Mouse (Mus musculus) urinary bladder, postnatal 0 days (tissue): ENCODE data around the gene Vmn2r105. TPM values are rescaled to one million over a fixed set of nuclear protein-coding genes. Genes with fewer than 3 reads are reported as not detected.

Experiments
- polyA plus RNA-seq: library from polyadenylated mRNA; unstranded; fragments of >200 nt; fragmentation: Nextera tagmentation; extraction: Ambion mirVana; gene quantifications from 2 replicates; pipeline ENCODE4 v1.2.1, GENCODE M21; 2015

Gene Vmn2r105
- not detected in 2 replicates for polyA plus RNA-seq

GRCm38 (mm10) chr17:20234952-20235351 is at the start of gene Vmn2r105:
TSS of gene Vmn2r105 (minus strand) at chr17:20235052.

DNA sequence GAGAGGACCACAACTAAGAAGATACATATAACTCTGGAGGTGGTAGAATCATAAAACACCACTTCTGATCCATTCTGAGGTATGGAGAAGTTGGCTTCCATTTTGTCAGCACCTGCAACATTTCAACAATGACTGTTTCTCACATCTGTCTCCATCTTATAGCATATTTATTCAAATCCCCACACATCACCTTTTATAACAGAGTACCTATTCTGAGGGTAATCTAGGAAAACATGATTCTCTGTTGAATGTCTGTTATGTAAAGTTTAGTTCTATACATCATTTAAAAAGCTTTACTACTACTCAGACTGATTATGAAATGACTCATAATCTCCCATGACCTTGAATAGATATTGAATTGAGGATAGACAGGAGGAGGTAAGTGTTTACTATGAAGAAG is 51.9 kb downstream of the Vmn2r105 start, which contains the start of gene Fpr-rs6:
TSS of gene Fpr-rs6 (minus strand) at position 101 of the 400 bp plus-strand sequence.

Other genes starting within 250 kb of the Vmn2r105 start
- gene Vmn2r104, start 186.7 kb downstream of the Vmn2r105 start, polyA plus RNA-seq: not detected in 2 replicates
- not detected in 2 replicates for gene Fpr-rs7, start 120.8 kb downstream of the Vmn2r105 start, polyA plus RNA-seq
- not detected in 2 replicates for gene Fpr-rs6, start 52.0 kb downstream of the Vmn2r105 start, polyA plus RNA-seq
- gene Vmn2r106, start 50.5 kb upstream of the Vmn2r105 start, polyA plus RNA-seq: not detected in 2 replicates
- gene Vmn2r107, start 110.2 kb upstream of the Vmn2r105 start, polyA plus RNA-seq: not detected in 2 replicates
- not detected in 2 replicates for gene Vmn1r224, start 179.1 kb upstream of the Vmn2r105 start, polyA plus RNA-seq
- gene Vmn2r108, start 246.3 kb upstream of the Vmn2r105 start, polyA plus RNA-seq: not detected in 2 replicates